Mouse (Mus musculus): ENCODE measurements around the gene Hbs1l.

- TF ChIP-seq CTCF (IDR thresholded peaks at IDR 0.05) = no peak
- TF ChIP-seq EP300 (IDR thresholded peaks at IDR 0.05; ENCODE audit: insufficient read depth, low read depth, low read length) = no peak
Observed at GRCm38 (mm10) chr10:21400453-21400852, 104.7 kb downstream of the Hbs1l start.

Measured in heart, adult 2 months (tissue).